Mouse (Mus musculus): ENCODE results near the gene Gm36028. TPM values are rescaled to one million over a fixed set of nuclear protein-coding genes. Genes with fewer than 3 reads are reported as not detected.

The Gm36028 gene
- total RNA-seq, 2 experiments from 2014 or later: 0.37 to 0.43 TPM

- intact Hi-C loops (cut with DNase I): loop anchor here (5.0 kb wide), 3 partner anchors 54 to 221 kb away; partner anchors contain the start of gene Gsk3b
- DNase-seq: no peak
Observed at GRCm38 (mm10) chr16:37865841-37866240, 4.9 kb upstream of the Gm36028 start.

- intact Hi-C loops (cut with DNase I): no loop called here
Observed at GRCm38 (mm10) chr16:37863876-37864275, 2.9 kb upstream of the Gm36028 start.

GRCm38 (mm10) chr16:37860213-37860612, 733 bp downstream of the Gm36028 start:
- DNase-seq: no peak
- intact Hi-C loops (cut with DNase I): no loop called here

More at GRCm38 (mm10) chr16:37863876-37864275, 2.9 kb upstream of the Gm36028 start:
- DNase-seq: no peak

- intact Hi-C loops (cut with DNase I): no loop called here
- no peak for DNase-seq
Observed at GRCm38 (mm10) chr16:37857495-37857894, 3.5 kb downstream of the Gm36028 start.

- DNase-seq: no peak
- intact Hi-C loops (cut with DNase I): no loop called here
Observed at GRCm38 (mm10) chr16:37856327-37856726, 4.6 kb downstream of the Gm36028 start.

- intact Hi-C loops (cut with DNase I): no loop called here
- DNase-seq: no peak
Observed at GRCm38 (mm10) chr16:37855583-37855982, 5.4 kb downstream of the Gm36028 start.

- intact Hi-C loops (cut with DNase I): no loop called here
- DNase-seq: no peak
Observed at GRCm38 (mm10) chr16:37854593-37854992, 6.4 kb downstream of the Gm36028 start.

- intact Hi-C loops (cut with DNase I): no loop called here
- DNase-seq: no peak
Observed at GRCm38 (mm10) chr16:37854054-37854453, 6.9 kb downstream of the Gm36028 start.

GRCm38 (mm10) chr16:37853279-37853678, 7.7 kb downstream of the Gm36028 start:
- peak; percentile 24 to 35 for DNase-seq
- intact Hi-C loops (cut with DNase I): no loop called here

- DNase-seq: peak; percentile 27 to 37
- intact Hi-C loops (cut with DNase I): no loop called here
Observed at GRCm38 (mm10) chr16:37851366-37851765, 9.6 kb downstream of the Gm36028 start.

GRCm38 (mm10) chr16:37847081-37847480, 13.9 kb downstream of the Gm36028 start:
- DNase-seq: no peak
- intact Hi-C loops (cut with DNase I): no loop called here

- intact Hi-C loops (cut with DNase I): no loop called here
- DNase-seq: peak in 1 of 2 experiments; percentile 32
Observed at GRCm38 (mm10) chr16:37845202-37845925, 15.6 kb downstream of the Gm36028 start.

- DNase-seq: no peak
- intact Hi-C loops (cut with DNase I): no loop called here
Observed at GRCm38 (mm10) chr16:37843740-37844139, 17.2 kb downstream of the Gm36028 start.

- intact Hi-C loops (cut with DNase I): no loop called here
- DNase-seq: no peak
Observed at GRCm38 (mm10) chr16:37842439-37842838, 18.5 kb downstream of the Gm36028 start.

GRCm38 (mm10) chr16:37837571-37837970, 23.4 kb downstream of the Gm36028 start:
- intact Hi-C loops (cut with DNase I): no loop called here
- no peak for DNase-seq

GRCm38 (mm10) chr16:37831041-37831440, 29.9 kb downstream of the Gm36028 start:
- intact Hi-C loops (cut with DNase I): no loop called here
- no peak for DNase-seq

- DNase-seq: no peak
- intact Hi-C loops (cut with DNase I): no loop called here
Observed at GRCm38 (mm10) chr16:37826286-37826685, 34.7 kb downstream of the Gm36028 start.

- intact Hi-C loops (cut with DNase I): no loop called here
- no peak for DNase-seq
Observed at GRCm38 (mm10) chr16:37824778-37825505, 36.0 kb downstream of the Gm36028 start.

GRCm38 (mm10) chr16:37823949-37824348, 37.0 kb downstream of the Gm36028 start:
- DNase-seq: no peak
- intact Hi-C loops (cut with DNase I): no loop called here

GRCm38 (mm10) chr16:37817986-37818385, 43.0 kb downstream of the Gm36028 start:
- no peak for DNase-seq
- intact Hi-C loops (cut with DNase I): no loop called here

GRCm38 (mm10) chr16:37814383-37814971, 46.5 kb downstream of the Gm36028 start:
- peak; percentile 60 to 70 for DNase-seq
- intact Hi-C loops (cut with DNase I): loop anchor here (5.0 kb wide), 1 partner anchor 53 kb away; the partner anchor contains the start of gene Lrrc58
